Mouse (Mus musculus) olfactory bulb, adult 2 months (tissue): ENCODE data around the gene Sh3rf1.

Source experiments
- CTCF ChIP-seq: fragments of 200-500 bp; IDR thresholded peaks from 2 replicates; pipeline ENCODE4 v1.5.1; 2012; ENCODE audit warnings: low read depth, mild to moderate bottlenecking, low read length, moderate library complexity; ENCODE audit not compliant: insufficient read depth
- POLR2A ChIP-seq: fragments of 200-500 bp; IDR thresholded peaks from 2 replicates; pipeline ENCODE4 v1.6.1; 2012; ENCODE audit warnings: mild to moderate bottlenecking, low read depth, low read length, moderate library complexity; ENCODE audit not compliant: insufficient read depth

DNA sequence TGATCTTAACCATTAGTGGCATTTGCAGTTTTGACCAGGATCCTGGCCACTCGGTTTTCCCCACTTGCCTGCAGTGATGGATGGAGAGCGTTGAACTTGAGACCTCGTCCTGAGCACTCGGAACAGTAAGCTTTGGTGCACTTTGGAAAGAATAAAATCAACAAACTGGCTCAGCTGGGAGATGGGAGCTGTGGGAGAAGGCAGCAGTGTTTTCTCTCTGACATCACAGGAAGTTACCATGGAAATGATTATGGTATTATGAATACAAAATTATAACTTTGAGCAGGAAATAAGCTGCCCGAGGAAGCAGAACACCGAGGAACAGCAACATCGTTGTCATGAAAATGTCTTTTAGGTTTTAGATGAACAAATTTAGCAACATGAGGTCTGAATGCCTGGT is 65.0 kb downstream of the Sh3rf1 start:
- TF ChIP-seq POLR2A (no peak), CTCF (no peak)
